Mouse (Mus musculus) spleen, postnatal 14 days (tissue): Measurements from ENCODE around the gene Eed.
"Not testable (repeated sequence)": the region's sequence is repeated elsewhere in the genome, so short reads cannot be mapped to it uniquely, and the experiment has no call there.

Experiments used
- DNase-seq, 2 experiments: peaks; one replicate each; pipeline ENCODE4 v3.0.0; 2021 to 2022; ENCODE audit warnings: low spot score in 2 of 2

Eed gene

DNA sequence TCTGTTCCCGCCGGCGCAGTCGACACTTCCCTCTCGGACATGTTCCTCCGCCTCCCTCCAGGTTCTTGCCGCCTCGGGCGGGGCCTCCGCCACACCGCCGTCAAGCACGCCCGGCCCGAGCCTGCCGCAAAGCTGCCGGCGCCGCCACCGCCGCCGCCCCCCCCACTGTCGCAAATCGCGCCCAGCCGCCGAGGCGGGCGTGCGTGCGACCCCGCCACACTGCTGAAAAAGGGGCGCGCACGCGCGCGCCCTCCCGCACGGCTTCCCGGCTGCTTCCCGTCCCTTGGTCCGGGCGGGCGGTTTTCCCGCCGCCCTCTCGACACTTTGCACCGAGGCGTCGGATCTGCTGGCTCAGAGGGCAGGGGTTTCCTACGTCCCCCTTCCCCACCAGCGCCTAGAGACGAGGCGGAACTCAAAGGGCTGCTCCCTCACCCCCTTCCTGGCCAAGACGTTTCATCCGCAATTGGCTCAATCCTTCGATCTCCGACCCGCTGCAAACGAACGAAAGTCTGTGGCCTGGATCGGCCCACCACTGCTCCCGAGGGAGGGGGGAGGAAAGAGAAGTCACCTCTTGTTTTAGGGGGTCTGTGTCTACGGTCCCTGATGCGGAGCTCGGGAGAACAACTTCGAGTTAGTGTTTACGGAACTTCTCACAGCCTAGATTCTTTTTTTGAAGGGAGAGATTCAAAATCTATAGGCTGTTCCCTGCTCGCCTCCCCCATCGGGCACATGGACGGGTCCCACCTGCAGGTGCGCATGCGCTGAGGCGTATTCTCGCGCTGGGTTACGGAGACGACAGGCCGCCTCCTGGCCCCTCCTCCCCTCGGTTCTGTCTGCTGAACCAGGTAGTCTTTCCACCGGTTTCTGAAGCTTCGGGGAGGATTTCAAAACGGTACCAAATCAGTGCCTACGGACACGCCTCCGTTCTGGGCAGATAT, at the start of gene Eed:
Eed (minus strand) TSS at position 499 of the 938 bp plus-strand sequence.
- DNase-seq = peak; percentile 89 to 93

DNA sequence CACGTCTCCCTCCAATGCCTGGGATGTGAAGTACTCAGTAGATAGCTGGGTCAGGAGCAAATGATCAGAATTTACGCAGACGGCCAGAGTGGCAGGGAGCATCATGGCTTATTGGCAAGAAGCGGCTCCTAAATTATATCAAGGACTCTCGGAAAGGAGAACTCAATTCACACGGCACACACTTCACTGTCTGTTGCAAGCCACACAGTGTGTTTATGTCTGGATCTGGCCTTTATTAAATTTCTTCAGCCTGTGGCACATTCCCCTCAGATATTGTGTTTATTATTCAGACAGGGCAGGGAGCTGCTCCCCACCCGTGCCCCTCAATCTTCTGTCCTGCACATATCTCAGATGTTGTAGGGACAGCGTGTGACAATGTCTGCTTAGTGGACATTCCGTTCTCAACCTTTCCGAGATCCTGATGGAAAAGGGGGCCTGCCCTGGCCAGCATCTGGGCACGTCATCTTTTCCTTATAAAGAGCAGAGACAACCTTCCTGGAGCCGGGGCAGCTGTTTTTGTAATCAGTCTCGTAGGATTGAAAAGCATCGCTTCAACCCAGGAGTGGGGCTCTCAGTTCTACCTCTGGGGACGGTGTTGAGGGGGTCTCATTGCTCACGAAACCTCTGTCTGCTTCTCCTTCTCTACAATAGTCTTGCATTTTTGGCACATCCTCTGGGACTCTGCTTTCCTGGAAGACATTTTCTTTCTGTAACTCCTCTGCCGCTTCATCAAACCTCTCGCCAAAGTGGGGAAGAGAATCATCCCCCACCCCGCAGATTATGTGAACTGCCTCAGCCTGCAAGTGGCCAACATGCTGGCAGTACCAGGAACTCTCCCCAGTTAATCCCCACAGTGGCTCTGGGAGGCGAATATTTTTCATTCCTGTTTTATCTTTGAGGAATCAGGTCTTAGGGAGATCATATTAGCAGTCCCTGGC, 49.0 kb upstream of the Eed start:
- no peak for DNase-seq

DNA sequence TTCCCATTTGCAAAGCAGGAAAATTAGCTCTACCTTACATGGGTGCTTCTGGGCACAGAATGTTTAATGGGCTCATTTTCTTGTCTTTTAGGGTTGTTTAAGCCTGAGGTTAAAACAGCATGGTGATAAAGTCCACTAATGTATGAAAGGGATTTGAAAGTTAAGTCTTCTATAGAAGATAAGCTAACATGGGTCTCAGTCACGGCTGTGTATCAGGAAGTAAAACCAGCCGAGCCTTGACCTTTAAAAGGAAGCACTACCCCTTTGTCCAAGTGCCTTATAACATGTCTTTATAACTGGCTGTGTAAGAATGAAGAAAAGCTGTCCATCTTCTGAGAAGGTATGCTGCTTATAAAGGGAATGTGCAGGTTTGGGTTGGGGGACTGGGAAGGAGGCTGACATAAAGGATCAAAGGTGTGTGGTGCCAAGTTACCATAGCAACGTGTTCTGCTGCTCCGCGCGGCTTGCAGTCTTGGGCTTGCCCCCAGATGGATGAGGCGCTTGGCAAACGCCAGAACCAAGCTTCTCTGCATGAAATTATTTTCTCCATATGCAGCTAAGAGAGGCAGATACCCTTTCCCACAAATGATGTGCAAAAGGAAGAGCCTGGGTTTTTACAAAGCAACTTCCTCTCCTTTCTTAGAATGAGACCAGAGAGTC, 48.2 kb upstream of the Eed start:
- DNase-seq = no peak

GRCm38 (mm10) chr7:90024975-90025374, 44.2 kb upstream of the Eed start:
- no peak for DNase-seq

- no peak for DNase-seq
Measured at GRCm38 (mm10) chr7:90022974-90023707, 42.4 kb upstream of the Eed start.

- no peak for DNase-seq
Measured at GRCm38 (mm10) chr7:90020331-90020730, 39.5 kb upstream of the Eed start.

DNA sequence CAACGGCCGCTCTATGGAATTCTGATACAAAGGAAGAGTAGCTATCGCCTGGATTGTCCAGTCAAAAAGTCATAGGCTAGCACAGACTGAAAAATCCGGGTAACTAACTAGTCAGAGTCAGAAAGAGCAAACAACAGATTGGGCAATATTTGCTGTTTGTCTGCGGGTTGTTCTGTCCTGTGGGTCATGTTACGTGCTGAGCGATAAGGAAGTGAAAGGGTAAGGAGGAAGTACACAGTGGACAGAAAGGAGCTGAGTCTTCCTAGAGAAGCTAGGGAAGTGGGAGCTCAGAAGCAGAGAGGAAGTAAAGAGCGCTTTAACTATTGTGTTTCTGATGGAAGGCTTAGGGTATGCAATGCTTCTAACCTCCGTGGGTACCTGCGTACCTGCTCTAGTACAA, 38.8 kb upstream of the Eed start:
- no peak for DNase-seq

DNA sequence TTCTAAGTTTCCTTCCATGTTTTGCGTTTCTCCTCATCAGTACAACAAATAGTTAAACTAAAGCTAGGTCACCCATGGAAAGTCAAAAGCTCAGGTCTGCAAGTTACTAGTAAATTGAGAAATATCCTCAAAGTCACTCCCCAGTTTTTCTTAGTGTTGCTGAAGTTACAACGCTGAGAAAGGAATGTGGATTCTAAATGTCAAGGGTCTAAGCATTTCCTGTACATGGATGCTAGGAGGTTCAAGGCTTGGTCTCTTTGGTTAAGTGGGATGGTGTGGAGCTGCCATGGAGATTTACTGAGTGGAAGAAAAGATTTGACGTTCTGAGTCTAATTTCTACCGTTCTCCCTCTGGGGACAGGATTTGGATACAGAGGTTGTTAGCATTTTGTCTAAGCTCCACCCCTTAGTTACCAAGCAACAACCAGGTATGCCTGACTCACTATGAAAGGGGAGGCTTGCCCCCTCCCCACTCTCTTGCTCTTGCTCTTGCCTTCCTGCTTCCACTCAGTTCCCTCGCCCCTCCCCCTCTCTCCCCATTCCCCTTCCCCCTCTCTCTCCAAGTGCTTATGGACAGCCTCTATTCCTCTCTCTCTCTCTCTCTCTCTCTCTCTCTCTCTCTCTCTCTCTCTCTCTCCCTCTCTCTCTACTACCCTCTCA, 36.3 kb upstream of the Eed start:
- DNase-seq = no peak

GRCm38 (mm10) chr7:90016459-90016858, 35.7 kb upstream of the Eed start:
- no peak for DNase-seq

- DNase-seq = no peak
Measured at GRCm38 (mm10) chr7:90006667-90007653, 26.2 kb upstream of the Eed start.

DNA sequence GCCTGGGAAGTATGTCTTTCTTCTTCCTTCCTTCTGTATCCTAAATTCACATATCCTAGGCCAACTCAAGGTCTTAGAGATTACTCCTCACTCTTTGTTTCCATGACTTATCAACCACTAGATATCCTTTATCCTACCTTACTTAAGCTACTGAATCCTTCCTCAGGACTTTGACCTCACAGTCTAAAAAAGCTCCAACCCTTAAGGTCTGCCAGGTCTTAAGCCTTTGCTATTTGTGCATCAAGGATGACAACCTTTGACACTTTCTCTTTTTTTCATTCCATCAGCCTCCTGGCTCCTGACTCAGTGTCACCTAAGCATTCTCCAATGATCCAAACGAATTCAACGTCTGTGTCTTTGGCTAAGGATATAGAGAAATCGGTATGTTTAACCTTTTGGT, 24.0 kb upstream of the Eed start:
- no peak for DNase-seq

DNA sequence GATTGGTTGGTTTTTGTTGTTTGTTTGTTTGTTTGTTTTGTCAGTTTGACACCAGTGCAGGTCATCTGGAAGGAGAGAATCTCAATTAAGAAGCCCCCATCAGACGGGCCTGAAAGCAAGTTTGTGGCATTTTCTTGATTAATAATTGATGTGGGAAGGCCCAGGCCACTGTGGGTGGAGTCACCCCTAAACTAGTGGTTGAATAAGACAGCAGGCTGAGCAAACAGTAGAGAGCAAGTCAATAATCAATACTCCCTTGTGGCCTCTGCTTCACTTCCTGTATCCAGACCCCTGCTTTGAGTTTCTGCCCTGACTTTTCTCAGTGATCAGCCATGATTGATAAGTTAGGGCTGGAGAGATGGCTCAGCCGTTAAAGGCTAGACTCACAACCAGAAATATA, 21.6 kb upstream of the Eed start:
- DNase-seq = no peak

DNA sequence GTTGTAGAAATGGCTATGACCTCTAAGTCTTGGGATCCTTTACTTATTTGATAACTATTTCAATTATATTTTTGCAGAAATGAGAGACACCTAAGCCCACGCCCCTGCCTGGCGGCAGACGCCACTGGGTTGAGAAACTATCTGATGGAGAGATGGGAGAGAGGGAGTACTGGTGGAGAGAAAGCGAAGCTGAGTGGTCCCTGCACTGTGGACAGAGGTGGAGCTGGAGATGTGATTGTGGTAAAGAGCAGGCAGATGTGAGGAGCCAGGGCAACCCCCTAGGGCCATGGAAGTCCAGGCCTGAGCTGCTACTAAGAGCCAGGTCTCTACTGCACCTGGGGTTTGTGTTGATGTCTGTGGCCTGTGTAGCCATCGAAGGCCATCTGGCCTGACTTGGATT, 18.7 kb upstream of the Eed start:
- no peak for DNase-seq

DNA sequence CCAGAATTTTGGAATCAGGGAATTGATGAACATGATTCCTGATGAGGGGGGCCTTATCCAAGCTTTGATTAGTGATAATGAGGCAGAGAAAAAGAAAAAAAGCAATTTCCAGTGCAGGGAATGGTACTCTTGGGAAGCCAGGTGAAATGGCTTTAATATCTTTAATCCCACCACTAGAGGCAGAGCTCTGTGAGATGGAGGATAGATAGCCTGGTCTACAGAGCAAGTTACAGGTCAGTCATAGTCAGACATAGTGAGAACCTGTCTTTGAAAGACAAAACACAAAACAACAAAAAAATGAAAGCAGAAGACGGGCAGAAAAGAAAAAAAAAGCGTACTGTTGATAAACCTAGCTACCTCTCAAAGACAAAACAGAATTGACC, 17.8 kb upstream of the Eed start:
- no peak for DNase-seq

DNA sequence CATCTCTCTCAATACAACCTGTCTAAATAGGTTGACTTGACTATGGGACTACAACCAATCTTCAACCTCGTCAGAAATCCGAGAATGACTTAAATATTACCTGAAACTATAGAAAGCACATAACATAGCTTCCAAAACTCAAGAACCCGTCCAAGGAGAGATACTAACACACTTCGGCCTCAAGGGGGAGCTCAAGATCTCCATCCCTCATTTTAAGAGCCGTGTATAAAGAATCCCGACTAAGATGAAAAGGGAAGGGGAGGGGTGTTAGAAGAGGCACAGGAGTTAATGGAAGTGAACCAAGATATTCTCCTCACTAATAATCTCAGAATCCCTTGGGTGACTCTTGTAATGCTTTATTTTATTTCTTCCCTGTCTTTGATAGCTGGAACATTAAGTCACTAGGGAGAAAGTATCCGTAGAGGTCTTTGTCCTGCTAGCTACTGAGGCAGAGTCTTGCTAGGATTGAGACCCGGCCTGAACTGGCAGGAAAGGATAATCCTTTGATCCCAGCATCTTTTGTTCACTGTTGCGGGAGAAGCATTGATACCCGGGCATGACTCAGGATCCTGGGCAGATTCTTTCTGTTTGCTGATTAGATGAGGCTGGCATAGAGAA, 17.3 kb upstream of the Eed start:
- peak in 1 of 2 experiments; percentile 34 for DNase-seq

- not testable (repeated sequence) for DNase-seq
Measured at GRCm38 (mm10) chr7:89997526-89997925, 16.7 kb upstream of the Eed start.

- DNase-seq = no peak
Measured at GRCm38 (mm10) chr7:89993091-89993490, 12.3 kb upstream of the Eed start.

DNA sequence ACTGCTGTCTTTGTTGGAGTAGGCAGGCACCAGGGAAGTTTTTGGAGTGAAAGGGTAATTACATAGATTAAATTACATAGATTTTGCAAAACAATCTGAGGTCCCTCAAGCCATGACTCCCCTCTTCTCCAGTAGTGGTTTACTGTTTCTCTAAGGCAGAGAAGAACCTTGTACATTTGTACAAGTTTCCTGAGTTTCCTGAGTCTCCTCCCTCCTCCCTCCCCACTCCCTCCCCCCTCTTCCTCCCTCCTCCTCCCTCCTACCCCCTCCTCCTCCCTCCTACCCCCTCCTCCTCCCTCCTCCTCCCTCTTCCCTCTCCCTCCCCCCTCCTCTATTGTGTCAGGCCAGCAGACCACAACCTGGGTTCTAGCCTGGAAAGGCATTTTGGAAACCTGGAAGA, 3.6 kb upstream of the Eed start:
- DNase-seq = no peak

GRCm38 (mm10) chr7:89983441-89983840, 2.7 kb upstream of the Eed start:
- DNase-seq = no peak
